Mouse (Mus musculus) liver, embryonic 14.5 days (tissue): Measurements from ENCODE around the gene Gse1.

Source experiments
- CTCF ChIP-seq: IDR thresholded peaks from 2 replicates; pipeline ENCODE4 v1.5.1; 2016; ENCODE audit warnings: antibody characterized with exemption, low read depth, control low read depth
- EP300 ChIP-seq: IDR thresholded peaks from 2 replicates; pipeline ENCODE4 v1.6.1; 2016; ENCODE audit warnings: antibody characterized with exemption, low read depth

- TF ChIP-seq EP300 (no peak), CTCF (no peak)
Measured at GRCm38 (mm10) chr8:120552509-120552908, 324.3 kb downstream of the Gse1 start.
